Mouse (Mus musculus) spleen, postnatal 36 days (tissue): ENCODE data around the gene Rcbtb2.
"Not testable (repeated sequence)": the region's sequence is repeated elsewhere in the genome, so short reads cannot be mapped to it uniquely, and the experiment has no call there.

Experiments
- DNase-seq, 2 experiments: peaks; one replicate each; pipeline ENCODE4 v3.0.0; 2022; ENCODE audit warnings: low spot score in 2 of 2, mixed read lengths in 1 of 2

Gene Rcbtb2

DNA sequence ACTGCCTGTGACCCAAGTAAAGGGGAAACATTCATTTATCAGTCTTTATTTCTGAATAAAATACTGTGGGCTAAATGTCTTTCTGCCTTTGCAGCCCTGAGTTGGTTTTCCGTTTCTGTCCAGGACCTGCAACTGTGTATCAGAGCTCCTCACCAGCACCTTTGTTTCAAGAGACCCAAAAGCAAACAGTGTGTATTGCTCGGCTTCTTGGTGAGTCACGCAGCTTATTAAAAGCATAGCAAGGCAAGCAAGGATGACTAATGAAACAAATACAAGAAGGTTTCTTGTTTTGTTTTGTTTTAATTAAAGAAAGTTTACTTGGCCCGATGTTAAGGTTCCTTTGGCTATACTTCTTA lies at the start of gene Rcbtb2:
Gene Rcbtb2 (plus strand): TSS at position 115 of the 356 bp plus-strand sequence.
- DNase-seq, result no peak

DNA sequence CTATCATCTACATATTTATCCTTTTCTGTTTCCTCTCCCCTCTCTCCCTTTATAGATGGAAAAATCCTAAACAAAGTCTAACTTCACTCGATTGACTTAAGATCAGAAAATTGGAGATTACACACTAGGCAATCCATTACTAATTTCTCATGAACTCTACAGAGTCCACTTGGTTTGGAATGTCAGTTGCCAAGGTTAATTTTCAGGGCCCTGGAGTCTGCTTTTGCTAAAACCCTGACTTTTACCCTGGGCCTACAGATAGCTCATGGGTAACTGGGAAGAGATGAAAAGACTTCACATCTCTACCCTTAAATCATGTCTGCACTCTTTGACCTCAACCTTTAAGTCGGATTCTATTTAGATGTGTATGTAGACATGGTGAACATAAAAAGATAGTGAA lies 39.3 kb upstream of the Rcbtb2 start:
- no peak for DNase-seq

DNA sequence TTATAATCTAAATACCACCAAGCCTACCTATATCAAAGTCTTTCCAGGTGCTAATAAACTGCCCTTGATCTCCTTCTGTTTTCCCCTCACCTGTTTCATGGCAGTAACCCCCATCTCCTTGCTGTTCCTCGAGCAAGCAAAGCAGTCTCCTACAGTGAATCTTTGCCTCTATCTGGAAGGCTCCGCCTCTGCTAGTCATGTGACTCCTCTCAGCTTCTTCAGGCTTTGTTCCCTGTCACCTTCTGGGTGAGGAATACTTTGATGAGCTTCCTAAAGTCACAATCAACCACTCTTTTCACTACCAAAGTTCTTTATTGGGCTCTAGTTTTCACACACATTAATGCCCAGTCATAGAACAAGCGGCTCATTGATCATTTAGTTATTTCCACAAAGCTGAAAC lies 36.4 kb upstream of the Rcbtb2 start:
- no peak for DNase-seq

DNA sequence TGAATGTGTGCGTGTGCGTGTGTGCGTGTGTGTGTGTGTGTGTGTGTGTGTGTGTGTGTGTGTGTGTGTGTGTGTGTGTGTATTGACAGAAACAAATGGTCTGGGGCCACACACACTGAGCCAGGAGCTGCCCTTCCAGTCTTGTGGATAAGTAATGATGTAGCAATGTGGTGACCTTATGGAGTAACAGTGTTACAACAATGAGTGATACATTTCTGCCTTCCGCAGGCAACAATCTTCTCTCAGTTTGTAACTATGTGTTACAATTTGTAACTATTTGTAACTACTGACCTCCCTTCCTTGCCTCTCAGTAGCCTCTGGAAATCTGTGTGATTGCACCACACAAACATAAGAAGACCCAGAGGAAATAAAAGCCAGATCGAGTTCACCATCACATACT lies 35.6 kb upstream of the Rcbtb2 start:
- DNase-seq, result no peak

DNA sequence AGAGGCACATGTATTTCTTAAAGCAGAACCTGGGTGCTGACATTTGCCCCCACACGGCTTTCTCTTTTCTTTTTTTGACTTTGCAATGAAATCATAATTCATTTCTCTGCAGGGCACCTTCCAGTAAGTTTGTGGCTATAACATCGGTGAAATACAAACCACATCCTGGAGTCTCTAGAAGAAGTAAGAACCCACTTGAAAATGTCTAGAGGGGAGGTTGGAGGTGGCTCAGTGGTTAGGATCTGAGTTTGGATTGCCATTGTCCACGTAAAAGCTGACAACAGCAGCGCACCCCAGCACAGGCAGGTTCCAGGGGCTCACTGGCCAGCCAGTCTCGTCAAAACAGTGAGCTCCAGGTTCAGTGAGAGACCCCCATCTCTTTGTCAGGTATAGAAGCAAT lies 35.1 kb upstream of the Rcbtb2 start:
- no peak for DNase-seq

DNA sequence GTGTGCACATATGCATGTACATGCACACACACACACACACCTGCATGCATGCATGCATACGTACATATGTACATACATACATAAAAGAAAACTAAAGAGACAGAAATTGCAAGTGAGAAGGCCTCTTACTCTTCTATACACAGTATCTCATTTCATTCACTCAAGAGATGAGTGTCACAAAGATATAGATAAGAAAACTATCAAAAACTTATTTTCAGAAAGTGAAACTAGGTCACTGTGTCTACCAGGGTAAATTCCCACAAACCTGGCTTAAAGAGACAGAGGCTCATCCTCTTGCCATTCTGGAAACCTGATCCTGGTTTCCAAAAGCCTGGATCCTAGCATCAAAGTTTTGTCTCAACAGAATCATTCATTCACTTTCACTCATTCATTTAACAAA lies 34.6 kb upstream of the Rcbtb2 start:
- DNase-seq, result no peak

DNA sequence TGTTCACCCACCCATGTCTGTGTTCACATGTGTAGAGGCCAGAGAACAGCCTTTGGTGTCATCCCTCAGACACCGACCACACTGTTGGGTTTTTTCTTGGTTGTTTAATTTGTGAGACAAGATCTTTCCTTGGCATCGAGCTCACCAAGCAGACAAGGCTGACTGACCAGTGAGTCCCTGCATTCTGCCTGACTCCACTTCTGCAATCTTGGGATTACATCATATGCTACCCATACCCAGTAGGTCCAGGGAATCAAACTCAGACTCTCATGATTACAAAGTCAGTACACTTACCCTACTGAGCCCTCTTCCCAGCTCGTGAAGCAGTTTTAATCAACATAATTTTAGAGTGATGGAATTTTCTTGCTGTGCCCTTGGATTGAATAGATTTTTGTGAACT lies 30.0 kb upstream of the Rcbtb2 start:
- DNase-seq, result no peak

DNA sequence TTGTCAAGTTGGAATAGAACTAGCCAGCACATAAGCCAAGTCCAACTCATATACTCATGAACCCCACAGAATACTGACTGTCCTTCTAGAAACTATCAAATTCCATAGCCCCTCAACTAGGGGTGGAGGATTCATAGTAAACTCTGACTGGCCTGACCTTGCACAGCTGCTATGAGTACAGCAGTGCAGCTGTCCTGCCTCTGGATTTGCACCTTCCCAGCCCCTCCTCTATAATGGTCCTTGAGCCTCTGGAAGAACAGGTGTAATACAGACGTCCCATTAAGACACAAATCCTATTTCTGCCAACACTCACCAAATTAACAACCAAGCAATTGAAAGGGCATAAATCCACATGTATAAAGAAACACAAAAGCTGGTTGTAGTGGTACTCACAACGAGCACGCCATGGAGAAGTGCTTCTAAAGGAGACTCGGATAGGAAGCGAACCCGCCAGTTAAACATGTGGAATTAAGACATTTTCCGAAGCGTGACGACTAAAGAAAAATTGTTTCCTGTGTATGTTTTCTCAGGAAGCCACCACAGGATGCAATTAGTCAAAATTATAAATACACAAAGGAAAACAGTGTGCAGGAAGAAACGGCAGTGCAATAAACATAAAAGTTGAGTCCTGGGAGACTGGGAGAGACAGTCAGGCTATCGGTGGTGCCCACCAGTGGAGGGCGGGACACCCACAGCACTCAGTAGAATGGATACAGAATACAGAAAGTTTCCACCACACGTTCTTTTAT lies 27.9 kb upstream of the Rcbtb2 start:
- no peak for DNase-seq

DNA sequence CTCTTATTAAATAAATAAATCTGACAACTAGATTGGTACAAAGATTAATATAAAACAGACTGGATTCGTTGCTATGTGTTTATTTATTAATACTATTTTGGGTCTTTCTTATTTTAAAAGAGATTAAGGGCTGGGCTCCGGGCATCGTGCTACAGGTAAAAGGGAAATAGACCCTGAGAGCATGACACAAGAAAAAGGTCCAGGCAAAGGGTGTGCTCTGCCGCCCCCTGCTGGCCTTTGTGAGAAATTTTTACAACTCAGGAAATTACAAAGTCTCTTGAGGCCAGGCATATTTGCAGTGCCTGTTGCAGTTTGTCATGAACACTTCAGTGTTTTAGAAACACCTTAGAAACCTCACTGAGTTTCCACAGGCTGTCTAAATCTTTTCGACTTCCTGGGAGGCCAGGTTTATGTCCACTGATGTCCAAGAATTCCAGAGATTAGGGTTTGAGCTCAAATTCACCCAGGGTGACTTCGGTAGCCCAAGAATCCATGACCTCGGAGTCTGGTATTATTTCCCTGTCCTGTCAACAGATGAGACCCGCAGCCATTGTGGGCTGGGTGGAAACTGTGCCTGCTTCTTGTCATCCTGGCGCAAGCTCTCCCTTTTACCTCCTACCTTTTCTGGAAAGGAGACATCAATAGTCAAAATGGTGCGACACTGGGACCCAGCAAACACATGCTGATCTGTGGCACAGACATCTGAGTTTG lies 24.0 kb upstream of the Rcbtb2 start:
- peak in 1 of 2 experiments; percentile 53 for DNase-seq

DNA sequence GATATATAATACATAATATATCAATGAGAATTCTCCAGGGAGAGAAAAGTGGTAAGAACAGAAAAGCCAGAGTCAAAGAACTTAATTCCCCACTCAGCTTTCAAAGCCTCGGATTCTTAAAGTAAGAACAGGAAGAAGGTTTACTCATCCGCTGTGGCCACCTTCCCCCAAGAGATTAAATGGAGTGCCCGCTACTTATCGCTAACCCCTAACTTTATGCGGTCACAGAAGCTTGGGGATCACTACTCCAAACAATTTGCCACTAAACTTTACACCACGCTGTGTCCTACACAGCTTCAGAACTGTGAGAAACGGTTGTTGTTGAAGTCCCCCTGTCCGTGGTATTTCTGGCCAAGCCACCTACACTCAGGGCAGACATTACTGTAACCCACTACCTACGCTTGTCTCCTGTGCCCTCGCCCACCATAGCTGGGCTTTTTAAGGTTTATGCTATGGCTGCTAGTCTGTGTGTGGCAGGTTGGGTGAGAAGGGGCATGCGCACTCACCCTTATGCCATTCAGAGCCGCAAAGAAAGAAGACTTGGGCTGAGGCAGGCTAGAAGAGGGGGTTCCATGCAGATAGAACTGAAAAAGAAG lies 20.5 kb upstream of the Rcbtb2 start:
- no peak for DNase-seq

DNA sequence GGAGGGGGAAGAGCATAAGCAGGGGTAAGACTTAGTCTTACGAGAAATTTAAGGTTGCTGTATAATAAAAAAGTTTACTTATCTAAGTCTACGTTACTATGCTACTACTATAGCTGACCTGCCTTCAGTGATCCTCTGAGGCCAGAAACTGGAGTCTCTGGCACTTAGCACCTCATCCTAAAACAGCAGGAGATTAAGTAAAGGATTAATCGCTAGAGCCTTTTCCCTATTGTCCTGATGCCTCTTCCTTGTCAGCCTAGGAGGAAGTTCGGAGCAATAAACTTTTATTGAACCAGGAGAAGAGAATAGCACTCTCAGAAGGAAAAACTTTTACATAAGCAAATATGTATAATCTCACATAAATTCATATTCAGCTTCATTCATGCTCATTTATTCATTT lies 19.9 kb upstream of the Rcbtb2 start:
- not testable (repeated sequence) for DNase-seq

DNA sequence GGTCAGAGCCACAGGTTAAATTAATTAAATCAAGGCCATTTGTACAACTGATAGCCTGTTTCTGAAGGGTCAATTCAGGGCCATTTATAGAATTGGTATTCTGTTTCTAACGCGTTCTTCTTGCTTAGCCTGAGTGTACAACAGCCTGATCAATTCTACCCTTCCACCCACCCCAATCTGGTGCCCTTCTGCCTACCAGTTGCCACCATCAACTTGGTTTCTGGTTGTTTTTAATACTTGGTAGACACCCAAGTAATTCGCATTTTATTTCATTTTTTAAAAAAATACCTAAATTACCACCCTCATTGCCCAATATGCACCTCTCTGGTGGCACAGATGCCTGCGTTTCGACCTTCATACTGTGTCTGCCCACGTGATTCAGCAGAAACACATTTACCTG lies 17.9 kb upstream of the Rcbtb2 start:
- DNase-seq, result no peak

DNA sequence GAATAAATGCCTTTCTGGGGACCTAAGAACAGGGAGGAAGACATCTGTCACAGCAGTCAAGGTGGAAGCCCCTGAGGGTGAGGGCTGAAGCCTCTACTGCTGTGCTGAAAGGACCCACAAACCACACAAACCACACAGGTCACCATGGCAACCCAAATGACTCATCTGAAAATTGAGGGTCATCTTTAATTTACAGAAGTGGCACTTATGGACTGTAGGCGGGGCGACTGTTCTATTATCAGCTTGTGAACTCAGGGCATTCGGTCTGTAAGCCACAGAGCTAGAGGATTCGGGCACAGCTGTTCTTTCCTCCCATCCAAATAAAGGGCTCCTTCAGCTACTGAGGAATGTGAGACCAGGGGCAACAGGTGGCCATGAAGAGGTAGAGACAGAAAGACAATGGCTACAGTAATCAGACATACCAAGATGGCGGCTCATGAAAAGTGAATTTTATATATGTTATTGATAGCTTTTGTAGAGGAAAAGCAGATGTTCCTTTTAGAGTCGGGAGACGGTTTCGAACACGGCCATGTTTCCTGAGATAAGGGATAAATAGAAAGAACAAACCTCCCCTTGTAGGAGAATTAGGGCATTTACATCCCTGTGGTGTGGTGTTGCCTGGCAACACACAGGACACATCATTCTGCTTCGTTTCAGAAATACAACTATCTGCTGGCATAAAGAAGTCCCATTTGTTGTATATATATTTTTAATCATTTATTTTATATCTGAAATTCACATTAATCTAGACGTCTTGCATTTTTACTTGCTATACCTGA lies 17.2 kb upstream of the Rcbtb2 start:
- peak; percentile 42 to 59 for DNase-seq

DNA sequence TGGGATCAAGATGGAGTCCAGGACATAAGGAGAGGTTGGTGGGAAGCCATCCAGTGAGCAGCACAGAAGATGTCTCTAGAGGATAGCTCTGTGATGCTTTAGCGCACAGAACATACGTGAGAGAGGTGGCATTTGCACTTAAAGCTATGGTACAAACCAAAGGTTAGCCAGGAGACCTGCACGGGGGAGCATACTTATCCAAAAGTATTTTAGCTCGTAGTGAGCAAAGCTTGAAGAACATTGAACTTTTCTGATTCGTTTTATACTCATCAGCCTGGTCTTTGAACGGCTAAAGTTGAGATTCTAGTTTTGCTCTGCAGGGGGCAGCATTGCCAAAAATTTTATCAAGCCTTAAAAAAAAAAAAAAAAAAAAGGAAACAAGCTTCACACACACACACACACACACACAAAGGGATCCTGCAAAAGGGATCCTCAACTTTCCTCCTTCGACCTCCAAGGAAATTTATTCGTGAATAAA lies 16.6 kb upstream of the Rcbtb2 start:
- DNase-seq, result no peak

DNA sequence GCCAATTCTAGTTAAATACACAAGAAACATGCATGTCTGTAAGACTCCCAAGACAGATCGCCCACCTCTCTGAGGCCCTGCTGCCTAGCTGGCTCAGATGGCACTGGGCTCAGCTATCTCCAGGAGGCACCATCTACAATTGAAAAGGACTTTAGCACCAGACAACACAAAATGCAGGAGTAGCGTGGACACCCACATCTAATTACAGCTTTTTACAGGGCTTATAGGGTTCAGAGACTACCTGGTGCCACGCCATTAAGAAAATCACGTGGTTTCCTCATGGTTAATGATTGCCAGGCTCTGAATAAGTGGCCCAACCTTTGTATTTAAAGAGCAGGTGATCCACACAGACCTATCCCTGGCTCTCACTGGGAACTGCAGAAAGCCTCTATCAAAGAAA lies 15.9 kb upstream of the Rcbtb2 start:
- DNase-seq, result no peak

DNA sequence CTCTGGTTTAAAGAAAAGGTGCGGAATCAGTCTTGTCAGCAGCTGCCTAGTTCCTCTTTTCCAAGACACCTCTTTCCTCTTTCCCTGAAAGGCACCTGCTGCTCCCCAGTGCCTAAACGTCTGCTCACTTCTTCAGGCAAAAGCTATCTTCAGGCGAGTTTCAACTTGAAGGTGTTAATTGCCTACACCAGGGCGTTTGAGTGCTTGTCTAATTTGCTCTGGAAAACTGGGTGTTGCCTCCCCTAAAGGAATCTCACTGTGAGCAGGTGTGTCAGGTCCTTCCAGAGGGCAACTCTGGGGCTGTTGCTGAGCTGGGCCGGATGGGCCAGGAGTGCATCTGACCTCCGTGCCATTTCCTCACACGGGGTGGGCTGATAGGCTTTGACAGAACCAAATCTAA lies 15.5 kb upstream of the Rcbtb2 start:
- no peak for DNase-seq

DNA sequence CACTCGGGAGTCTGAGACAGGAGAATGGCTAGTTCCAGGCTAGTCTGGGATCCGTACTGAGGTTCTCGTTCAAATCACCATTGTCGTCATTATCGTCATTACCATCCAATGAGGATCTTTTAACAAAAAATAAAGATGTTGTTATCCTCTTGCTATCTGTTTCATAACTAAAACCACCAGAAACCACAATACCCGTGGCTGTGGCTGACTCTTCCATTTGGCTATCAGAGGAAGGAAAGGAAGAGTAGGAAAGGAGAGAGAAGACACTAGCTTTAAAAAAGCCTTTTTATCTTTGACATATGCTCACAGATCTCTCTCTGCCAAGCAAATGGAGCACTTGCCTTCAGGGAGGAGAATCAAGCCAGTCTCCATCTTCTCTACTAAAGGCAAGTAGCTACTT lies 14.9 kb upstream of the Rcbtb2 start:
- no peak for DNase-seq

DNA sequence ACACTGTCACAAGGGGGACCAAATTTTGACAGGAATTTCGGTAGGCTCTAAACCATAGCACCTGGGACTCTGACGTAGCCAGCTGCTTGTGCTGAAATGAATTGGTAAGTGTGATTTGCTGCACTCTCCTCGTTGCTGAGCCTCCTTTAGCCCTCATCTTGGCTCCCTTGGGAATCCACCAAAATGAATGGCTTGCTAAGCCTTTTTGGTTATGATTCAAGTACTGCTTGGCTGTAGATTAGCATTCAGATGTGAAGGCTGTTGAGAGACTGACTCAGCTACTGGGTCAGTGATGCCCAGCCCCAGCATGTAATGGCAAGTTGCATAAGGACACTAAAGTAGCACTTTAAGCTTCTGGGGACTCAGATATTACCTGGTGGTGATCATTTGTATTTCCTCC lies 12.2 kb upstream of the Rcbtb2 start:
- no peak for DNase-seq

DNA sequence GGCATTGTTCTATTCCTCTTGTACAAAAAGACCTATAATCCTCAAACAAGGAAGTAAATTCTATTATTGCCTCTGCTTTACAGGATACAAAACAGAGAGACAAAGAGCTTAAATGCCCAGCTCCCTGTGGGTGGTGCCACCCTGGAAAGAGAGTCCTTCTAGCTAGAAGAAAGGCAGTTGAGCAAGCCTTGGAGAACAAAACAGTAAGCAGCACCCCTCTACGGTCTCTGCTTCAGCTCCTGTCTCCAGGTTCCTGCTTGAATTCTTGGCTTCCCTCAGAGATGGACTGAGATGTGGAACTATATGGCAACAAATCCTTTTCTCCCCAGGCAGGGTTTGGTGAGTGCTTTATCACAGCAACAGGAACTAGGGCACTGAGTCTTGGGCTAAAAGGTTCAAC lies 11.7 kb upstream of the Rcbtb2 start:
- no peak for DNase-seq

DNA sequence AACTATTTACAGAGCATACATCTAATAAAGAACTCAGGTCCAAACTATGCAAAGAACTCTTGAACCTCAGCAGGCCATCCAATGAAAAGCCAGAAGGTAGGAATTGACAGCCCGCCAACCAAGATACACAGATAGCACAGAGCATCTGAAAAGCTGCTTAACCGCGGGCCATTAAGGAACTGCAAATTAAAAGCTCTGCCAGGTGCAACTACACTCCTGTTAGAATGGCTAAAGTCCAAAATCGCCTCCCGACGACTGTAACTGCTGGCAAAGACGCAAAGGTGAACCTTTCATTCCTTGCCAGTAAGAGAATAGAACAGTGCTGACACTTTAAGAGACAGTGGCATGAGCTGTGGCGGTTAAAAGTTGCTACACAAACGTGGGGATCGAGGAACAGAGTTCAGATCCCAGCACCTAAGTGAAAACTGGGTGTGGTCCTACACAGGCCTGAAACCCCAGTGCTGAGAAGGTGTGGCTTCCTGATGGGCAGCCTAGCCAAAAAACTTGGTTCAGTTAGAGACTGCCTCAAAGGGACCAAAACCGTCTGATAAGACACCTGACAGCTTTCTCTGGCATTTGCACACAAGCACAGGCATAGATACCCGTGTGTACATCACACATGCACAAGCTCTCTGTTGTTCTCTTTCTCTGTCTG lies 10.5 kb upstream of the Rcbtb2 start:
- no peak for DNase-seq

DNA sequence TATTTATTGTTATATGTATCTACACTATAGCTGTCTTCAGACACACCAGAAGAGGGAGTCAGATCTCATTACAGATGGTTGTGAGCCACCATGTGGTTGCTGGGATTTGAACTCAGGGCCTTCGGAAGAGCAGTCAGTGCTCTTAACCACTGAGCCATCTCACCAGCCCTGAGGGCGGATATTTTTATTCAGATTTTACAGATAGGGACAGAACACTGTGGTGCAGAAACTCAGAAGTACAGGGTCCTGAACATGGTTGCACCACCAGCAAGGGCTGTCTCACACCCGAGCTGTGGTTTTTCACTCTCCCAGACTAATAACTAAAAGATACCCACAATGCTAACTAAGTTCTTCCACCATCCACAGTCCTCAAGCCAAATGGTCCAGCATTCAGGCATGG lies 7.9 kb upstream of the Rcbtb2 start:
- not testable (repeated sequence) for DNase-seq

DNA sequence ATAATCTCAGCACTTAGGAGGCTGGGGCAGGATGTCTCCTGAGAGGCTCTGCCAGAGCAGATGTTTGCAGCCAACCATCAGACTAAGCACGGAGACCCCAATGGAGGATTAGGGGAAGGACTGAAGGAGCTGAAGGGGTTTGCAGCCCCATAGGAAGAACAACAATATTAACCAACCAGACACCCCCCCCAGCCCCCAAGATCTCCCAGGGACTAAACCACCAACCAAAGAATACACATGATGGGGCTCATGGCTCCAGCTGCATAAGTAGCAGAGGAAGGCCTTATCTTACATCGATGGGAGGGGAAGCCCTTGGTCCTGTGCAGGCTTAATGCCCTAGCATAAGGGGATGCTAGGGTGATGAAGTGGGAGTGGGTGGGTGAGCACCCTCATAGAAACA lies 6.5 kb upstream of the Rcbtb2 start:
- DNase-seq, result no peak
